Mouse (Mus musculus) layer of hippocampus, adult 2 months (tissue): ENCODE data around the gene Zbp1. TPM values are rescaled to one million over a fixed set of nuclear protein-coding genes. Genes with fewer than 3 reads are reported as not detected.

Source experiments
- DNase-seq, 2 experiments: peaks; one replicate each; pipeline ENCODE4 v3.0.0; 2022; ENCODE audit warnings: low spot score in 2 of 2
- H3K27ac ChIP-seq: fragments of 200-600 bp; 2 replicates; pipeline ENCODE4 v1.8.1; 2022
- H3K4me3 ChIP-seq: fragments of 200-600 bp; 2 replicates; pipeline ENCODE4 v1.8.1; 2022; ENCODE audit warnings: mild to moderate bottlenecking
- CTCF ChIP-seq: fragments of 200-600 bp; conservative IDR thresholded peaks from 2 replicates; pipeline ENCODE4 v1.8.1; 2022; ENCODE audit warnings: antibody characterized with exemption, mild to moderate bottlenecking, moderate library complexity
- total RNA-seq, 2 experiments: library from RNA; stranded (reverse); gene quantifications; 2 replicates each; pipeline ENCODE4 v1.2.3; 2021

The Zbp1 gene
- total RNA-seq, 2 experiments from 2014 or later, result 0.28 TPM; not detected in 1

GRCm38 (mm10) chr2:173187182-173187855 is 31.4 kb downstream of the Zbp1 start:
- no peak for DNase-seq
- no peak overlapping the region for H3K27ac ChIP-seq
- TF ChIP-seq CTCF, result no peak
- H3K4me3 ChIP-seq, result no peak overlapping the region

DNA sequence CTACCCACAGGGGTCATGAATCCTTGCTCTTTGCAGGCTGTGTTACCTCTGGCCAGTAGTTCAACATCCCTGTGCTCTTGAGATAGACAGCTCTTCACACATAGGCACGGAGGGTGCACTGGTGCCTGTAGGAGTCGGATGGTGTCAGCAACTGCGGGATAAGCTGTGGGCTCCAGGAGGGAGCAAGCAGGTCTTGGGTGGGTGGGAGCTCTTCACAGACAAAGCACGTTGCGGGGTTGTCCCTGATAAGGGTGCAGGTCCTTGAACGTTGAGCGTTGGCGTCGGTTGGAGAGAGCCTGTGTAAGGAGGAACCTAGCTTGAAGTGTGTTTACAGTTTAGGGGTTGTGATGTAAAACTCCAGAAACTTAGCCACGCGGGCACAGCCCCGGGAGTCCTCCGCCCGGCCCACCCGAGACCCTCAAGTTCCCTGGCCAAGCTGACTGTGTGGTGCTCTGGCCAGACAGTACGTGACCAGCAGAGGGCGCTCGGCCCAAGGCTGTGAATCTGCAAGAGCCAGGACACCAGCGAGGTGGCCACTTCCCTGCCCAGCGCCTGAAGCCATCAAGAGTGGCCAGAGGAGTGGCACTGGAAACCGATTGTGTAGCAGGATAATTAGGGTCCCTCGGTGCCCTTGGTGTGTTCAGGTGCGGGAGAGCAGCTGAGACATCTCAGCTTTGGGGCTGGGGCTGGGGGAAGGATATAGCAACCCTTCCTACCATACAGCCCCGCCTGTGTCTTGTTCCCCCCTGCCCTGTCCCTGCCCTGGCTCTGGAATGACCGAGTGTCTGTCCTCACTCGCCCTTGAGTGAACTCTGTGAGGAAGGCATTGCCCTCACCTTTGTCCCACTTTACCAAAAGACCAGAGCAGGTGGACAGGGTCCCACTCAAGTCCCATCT is 32.4 kb downstream of the Zbp1 start:
- Histone ChIP-seq H3K27ac (no peak overlapping the region), H3K4me3 (no peak overlapping the region)
- DNase-seq, result peak; percentile 49 to 87
- peak; percentile 98 for TF ChIP-seq CTCF

DNA sequence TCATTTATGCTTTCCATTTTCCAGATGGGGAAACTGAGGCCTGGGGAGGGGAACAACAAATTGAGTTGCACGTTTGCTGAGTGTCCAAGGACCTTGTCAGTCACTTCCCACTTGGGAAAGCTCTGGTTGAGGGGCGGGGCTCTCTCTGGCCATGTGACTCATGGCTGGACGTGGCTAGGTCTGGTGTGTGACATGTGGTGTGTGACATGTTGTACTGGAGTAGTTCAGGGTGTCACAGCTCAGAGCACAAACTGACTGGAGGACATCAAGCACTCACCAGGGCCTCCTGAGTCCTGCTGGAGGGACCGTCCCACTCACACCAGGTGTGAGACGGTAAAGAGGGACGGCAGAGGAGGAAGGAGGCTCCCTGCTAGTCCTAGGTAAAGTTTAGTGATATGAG is 33.4 kb downstream of the Zbp1 start:
- no peak for TF ChIP-seq CTCF
- Histone ChIP-seq H3K27ac (no peak overlapping the region), H3K4me3 (no peak overlapping the region)
- no peak for DNase-seq

- no peak for TF ChIP-seq CTCF
- H3K27ac ChIP-seq, result no peak overlapping the region
- DNase-seq, result no peak
- H3K4me3 ChIP-seq, result no peak overlapping the region
Measured at GRCm38 (mm10) chr2:173184475-173185080, 34.1 kb downstream of the Zbp1 start.

GRCm38 (mm10) chr2:173183836-173184460 is 34.8 kb downstream of the Zbp1 start:
- peak; percentile 90 for TF ChIP-seq CTCF
- Histone ChIP-seq H3K27ac (no peak overlapping the region), H3K4me3 (no peak overlapping the region)
- peak in 1 of 2 experiments; percentile 66 for DNase-seq

DNA sequence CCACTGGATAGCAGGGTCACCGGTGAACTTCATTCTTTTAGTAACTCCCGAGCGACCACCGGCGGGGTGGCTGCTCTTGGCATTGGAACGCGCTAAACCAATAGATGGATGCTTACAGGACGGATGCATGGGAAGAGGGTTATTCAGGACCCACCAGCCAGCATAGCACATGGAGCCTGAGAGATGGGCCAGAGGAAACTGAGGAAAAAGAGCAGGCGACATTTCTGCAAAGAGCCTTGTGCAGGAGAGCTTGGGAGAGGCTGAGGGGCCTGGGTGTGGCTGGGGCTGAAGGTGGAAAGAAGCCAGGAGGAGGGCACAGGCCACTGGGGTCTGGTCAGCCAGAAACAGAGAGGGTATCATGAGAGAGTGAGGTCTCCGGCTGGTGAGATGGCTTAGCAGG is 35.4 kb downstream of the Zbp1 start:
- DNase-seq, result no peak
- Histone ChIP-seq H3K4me3 (no peak overlapping the region), H3K27ac (no peak overlapping the region)
- no peak for TF ChIP-seq CTCF

DNA sequence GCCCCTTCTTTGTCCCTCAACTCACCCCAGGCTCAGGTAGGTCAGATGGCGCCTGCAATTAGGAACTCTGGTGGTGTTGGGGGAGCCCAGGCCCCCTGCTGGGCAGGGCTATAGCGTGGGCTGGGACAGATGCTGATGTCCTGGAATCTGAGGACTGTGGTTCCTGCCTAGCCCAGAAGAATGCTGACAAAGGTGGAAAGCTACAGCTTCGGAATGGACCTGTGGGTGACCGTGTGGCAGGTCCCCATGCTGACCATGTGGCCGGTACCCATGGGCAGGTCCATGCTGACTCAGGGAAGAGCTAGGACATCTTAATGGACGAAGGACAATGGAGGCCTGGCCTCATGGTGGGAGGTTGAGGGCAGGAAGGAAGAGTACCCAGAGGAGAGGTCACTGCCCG is 35.9 kb downstream of the Zbp1 start:
- H3K27ac ChIP-seq, result no peak overlapping the region
- TF ChIP-seq CTCF, result no peak
- H3K4me3 ChIP-seq, result no peak overlapping the region
- no peak for DNase-seq

GRCm38 (mm10) chr2:173181901-173182300 is 36.8 kb downstream of the Zbp1 start:
- no peak overlapping the region for H3K27ac ChIP-seq
- DNase-seq, result no peak
- H3K4me3 ChIP-seq, result no peak overlapping the region
- no peak for TF ChIP-seq CTCF

- no peak for TF ChIP-seq CTCF
- Histone ChIP-seq H3K4me3 (no peak overlapping the region), H3K27ac (no peak overlapping the region)
- DNase-seq, result no peak
Measured at GRCm38 (mm10) chr2:173181486-173181885, 37.2 kb downstream of the Zbp1 start.

- no peak overlapping the region for H3K4me3 ChIP-seq
- TF ChIP-seq CTCF, result no peak
- DNase-seq, result no peak
- H3K27ac ChIP-seq, result no peak overlapping the region
Measured at GRCm38 (mm10) chr2:173180721-173181388, 37.9 kb downstream of the Zbp1 start.

DNA sequence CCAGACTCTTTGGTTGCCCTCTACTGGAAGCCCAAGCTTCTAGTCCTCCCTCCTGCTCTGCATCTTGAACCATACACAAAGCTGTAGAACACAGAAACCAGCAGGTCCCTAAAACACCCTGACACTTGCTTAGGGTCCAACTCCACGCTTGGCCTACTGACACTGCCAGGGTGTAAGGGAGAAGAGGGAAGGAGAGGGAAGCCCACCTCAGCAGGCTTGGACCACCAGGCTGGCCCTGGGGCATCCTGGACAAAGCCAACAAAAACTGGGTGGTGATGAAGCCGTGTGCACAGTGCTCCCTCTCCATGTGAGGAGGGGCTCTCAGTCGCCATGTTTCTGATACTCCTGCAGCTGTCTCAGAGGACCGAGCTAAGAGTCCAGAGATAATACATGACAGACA is 38.7 kb downstream of the Zbp1 start:
- Histone ChIP-seq H3K27ac (no peak overlapping the region), H3K4me3 (no peak overlapping the region)
- no peak for DNase-seq
- TF ChIP-seq CTCF, result no peak; the same call in 1 of the 2 replicates

DNA sequence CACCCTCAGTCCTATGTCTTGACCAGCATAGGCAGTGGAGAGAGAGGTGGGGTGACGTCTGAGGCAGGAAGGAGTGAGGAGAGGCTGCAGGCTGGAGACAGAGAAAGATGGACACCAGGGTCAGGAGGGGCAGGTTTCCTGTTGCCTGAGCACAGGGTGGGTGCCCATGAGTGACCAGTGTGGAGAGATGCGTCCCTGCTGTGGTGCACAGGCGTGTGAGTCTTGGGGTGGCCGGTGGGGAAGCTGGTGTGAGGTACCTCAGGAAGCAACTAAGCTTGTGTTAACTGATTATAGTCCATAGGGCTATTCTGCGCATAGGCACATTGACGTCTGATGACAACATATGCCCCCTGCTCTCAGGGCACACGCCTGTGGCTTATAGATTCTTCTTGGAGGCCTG is 39.7 kb downstream of the Zbp1 start:
- no peak for TF ChIP-seq CTCF
- H3K4me3 ChIP-seq, result no peak overlapping the region
- H3K27ac ChIP-seq, result no peak overlapping the region
- DNase-seq, result no peak
